Mouse (Mus musculus) right cerebral cortex, postnatal 36 days (tissue): Measurements from ENCODE around the gene Papss1.

Experiments used
- DNase-seq, 2 experiments: peaks; one replicate each; pipeline ENCODE4 v3.0.0; 2022; ENCODE audit warnings: low spot score in 2 of 2, mixed read lengths in 1 of 2

Gene Papss1

GRCm38 (mm10) chr3:131631318-131631870 lies 66.8 kb downstream of the Papss1 start:
- DNase-seq: no peak

DNA sequence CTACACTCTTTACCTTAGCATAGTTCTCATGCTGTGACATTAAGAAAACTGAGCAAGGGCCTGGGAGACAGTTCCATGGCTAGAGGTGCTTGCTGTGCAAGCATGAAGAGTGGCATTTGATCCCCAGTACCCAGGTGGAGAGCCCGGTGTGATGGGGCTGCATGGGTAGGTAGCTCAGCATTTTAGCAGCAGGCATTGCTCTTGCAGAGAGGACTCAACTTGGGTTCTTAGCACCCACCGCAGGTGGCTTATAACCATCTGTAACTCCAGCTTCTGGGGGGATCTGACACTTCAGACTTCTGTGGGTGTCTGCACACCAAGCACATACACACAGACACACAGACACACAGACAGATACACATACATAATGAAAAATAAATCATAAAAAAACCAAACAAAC lies 69.5 kb downstream of the Papss1 start:
- no peak for DNase-seq

GRCm38 (mm10) chr3:131636126-131636525 lies 71.6 kb downstream of the Papss1 start:
- no peak for DNase-seq

- no peak for DNase-seq
Measured at GRCm38 (mm10) chr3:131637008-131637407, 72.4 kb downstream of the Papss1 start.

DNA sequence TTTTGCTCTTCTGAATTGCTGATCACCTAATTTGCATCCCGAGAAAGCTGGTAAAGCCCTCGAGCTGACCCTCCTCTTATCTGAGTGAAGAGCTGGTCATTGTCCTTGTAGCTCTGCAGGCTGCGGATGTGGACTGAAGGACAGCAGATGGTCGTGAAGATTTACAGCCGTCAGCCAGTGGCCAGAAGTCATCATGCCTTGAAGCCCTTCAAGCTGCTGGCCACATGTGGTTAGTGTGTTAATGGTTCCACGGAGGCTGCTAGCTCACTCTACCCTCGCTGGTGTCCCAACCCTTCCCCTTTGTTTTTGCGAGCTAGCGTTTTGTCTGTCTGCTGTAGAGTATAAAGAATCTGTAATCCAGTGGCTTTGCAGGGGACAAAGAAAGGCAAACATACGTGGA lies 73.1 kb downstream of the Papss1 start:
- DNase-seq: no peak

DNA sequence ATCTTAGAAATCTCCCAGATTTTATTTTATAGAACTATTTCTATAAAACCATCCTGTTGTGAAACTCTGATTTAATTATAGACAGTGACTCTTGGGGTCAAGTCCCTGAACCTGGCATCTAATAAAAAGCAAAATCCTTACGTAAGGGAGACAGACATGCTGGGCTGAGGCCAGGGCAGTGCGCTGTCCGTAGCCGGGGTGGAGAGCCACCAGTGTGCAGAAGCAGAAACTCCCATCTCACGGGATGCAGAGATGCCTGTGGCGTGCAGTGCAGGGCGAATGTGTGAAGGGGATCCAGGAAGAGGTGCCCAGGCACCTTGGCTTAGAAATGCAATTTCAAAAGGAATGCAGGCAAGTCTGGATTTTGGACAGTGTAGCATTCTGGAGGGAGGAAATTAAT lies 73.6 kb downstream of the Papss1 start:
- no peak for DNase-seq

DNA sequence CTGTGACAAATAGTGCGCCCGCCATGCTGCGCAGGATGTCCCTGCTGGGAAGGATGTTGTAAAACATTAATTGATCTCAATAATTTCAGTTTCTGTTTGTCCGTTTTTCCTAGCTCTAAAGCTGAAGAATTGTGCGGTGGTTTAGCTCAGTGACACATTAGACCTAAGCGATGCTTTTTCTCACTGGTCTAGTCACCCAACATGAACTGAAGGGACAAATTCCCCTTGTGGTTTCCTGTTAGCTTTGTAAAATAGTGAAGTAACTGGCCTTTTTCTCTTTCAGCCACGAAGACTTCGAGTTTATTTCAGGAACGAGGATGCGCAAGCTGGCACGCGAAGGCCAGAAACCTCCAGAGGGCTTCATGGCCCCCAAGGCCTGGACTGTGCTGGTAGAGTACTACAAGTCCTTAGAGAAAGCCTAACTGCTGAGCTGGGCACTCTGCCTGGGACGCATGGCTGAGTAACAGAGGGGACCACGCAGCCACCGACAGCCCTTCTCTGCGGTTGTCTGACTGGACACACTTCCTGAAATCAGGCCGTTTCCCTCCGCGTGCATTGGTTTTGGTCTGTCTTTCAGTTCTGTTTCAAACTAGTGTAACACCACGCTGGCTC lies 78.2 kb downstream of the Papss1 start:
- peak; percentile 17 to 26 for DNase-seq

DNA sequence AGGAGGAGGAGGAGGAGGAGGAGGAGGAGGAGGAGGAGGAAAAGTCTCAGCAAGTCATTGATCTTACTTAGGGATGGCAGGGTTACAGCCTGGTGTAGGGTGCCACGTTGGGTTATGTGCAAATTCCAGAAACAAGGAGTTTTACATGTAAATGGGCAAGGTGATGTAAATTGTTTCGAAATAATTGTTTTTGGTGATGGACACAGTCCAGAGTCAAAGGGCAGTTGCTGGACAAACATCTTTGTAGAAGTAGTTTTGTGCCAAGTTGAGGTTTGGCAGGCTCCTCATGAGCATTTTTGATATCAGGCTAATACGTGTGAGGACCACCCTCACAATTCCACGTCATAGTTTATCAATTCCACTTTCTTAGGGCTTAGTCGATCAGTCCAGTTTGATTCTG lies 80.6 kb downstream of the Papss1 start:
- no peak for DNase-seq

DNA sequence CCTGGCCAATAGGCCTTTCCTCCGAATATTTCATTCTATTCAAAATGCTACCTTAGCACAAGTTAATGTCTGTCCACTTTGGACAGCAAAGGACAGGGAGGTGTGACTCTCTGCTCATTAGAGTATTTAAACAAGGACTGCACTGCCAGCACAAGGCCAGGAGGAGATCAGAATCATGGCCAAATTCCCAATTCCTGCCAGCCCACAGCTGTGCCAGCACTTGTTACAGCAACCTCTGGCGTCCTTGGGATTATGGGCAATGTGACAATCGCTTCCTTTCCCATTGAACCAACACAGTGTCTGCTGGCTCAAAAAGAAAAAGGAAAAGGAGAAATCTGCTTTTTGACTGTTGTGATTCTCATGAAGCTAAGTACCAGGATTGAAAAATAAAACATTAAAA lies 89.8 kb downstream of the Papss1 start:
- DNase-seq: no peak

- DNase-seq: no peak
Measured at GRCm38 (mm10) chr3:131656032-131656431, 91.5 kb downstream of the Papss1 start.

- DNase-seq: no peak
Measured at GRCm38 (mm10) chr3:131660126-131660525, 95.6 kb downstream of the Papss1 start.

- no peak for DNase-seq
Measured at GRCm38 (mm10) chr3:131660629-131661028, 96.1 kb downstream of the Papss1 start.

GRCm38 (mm10) chr3:131662589-131663148 lies 98.1 kb downstream of the Papss1 start:
- no peak for DNase-seq

GRCm38 (mm10) chr3:131669910-131670309 lies 105.3 kb downstream of the Papss1 start:
- no peak for DNase-seq

DNA sequence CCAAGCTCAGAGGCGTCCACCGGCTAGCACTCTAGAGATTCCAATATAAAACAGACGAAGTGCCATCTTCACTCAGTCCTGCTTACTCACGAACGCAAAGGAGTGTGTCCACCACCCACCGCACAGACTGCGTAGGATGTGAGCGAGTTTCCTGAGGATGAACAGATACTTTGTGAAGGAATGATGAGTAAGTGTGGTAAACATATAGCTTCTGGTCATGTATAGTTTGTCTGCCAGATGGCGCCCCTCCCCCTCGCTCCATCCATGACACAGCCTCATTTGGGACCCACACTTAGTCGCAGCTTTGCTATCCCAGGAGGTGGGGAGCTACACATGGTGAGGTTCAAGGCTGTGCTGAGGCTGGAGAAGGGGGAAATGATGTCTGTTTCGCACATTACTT lies 121.5 kb downstream of the Papss1 start:
- DNase-seq: peak; percentile 81 to 83

GRCm38 (mm10) chr3:131689949-131690348 lies 125.4 kb downstream of the Papss1 start:
- no peak for DNase-seq

GRCm38 (mm10) chr3:131690543-131690942 lies 126.0 kb downstream of the Papss1 start:
- no peak for DNase-seq

DNA sequence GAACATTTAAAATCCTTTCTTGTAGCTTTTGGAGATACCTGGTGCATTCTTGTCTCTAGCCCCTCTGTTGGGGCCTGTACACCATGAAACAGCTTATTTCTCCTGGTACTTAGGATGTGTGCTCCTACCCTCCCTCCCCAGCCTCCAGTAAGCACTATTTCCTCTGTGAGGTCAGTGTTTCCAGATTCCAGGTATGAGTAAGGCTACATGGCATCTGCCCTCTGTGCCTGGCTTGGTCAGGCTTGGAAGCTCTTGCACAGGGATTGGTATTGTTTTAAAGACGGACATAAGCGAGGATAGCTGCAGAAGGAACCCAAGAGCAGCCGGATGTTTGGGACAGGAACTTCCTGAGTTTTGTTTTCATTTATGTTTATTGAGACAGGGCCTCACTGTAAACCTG lies 126.6 kb downstream of the Papss1 start:
- DNase-seq: no peak
